Comparison of ENCODE assay signal across 8 mouse cellular contexts in the genomic region with DNA sequence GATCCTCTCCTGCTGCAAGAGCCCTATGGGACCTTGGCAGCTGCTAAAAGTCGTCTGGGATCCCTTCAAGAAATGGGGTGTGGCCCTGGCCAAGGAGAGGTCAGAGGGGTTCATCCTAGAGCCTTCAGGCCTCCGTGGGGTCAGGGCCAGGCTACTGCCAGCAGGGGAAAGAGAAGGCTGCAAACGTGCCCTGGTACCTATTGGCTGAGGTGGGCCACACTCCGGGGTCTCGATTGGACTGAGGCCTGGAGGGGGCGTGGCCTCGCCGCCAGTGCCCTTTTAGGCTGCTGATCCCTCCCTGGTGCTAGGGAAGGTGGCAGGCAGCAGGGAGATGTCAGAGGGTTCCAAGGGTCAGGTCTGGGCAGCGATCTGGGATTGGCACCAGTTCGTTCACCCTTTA. TPM values are rescaled to one million over a fixed set of nuclear protein-coding genes. Genes with fewer than 3 reads are reported as not detected.
DNase-seq lines count a peak whose midpoint lies in the region; ATAC-seq lines count a peak whose summit lies in the region.
"Not testable (repeated sequence)": the region's sequence is repeated elsewhere in the genome, so short reads cannot be mapped to it uniquely, and the experiment has no call there.

No protein-coding gene starts in this region.

- not testable (repeated sequence) for H3K27ac ChIP-seq in embryonic facial prominence, embryonic 11.5 days (replicated peaks; ENCODE audit: low read depth, low read length); forebrain, embryonic 15.5 days (replicated peaks); hindbrain, embryonic 10.5 days; intestine, embryonic 15.5 days; lung, embryonic 15.5 days; midbrain, embryonic 16.5 days (ENCODE audit: low read length)

- not testable (repeated sequence) for H3K9ac ChIP-seq in embryonic facial prominence, embryonic 11.5 days (replicated peaks; ENCODE audit: low read length); forebrain, embryonic 15.5 days (replicated peaks); intestine, embryonic 15.5 days; lung, embryonic 15.5 days; midbrain, embryonic 16.5 days (ENCODE audit: low read depth, low read length)

- peak; percentile 5 for DNase-seq in MN1 (ENCODE audit: low spot score)
- DNase-seq in embryonic facial prominence, embryonic 11.5 days (ENCODE audit: low spot score), result peak; percentile 1
- not testable (repeated sequence) for DNase-seq in hindbrain, embryonic 10.5 days (ENCODE audit: low spot score)
- DNase-seq in retina, postnatal 1 day, result peak; percentile 26

- H3K36me3 ChIP-seq in embryonic facial prominence, embryonic 11.5 days (replicated peaks; ENCODE audit: control insufficient read depth, insufficient read depth, low read depth, low read length); forebrain, embryonic 15.5 days; hindbrain, embryonic 10.5 days; intestine, embryonic 15.5 days; lung, embryonic 15.5 days; midbrain, embryonic 16.5 days (ENCODE audit: control insufficient read depth, insufficient read depth, low read length): not testable (repeated sequence)

- not testable (repeated sequence) for H3K4me2 ChIP-seq in embryonic facial prominence, embryonic 11.5 days (ENCODE audit: low read depth, low read length); forebrain, embryonic 15.5 days (replicated peaks); intestine, embryonic 15.5 days (replicated peaks); lung, embryonic 15.5 days
- H3K4me2 ChIP-seq in midbrain, embryonic 16.5 days (ENCODE audit: low read length), result peak overlapping the region; percentile 12; the same call in 1 of the 2 replicates

- H3K4me1 ChIP-seq in embryonic facial prominence, embryonic 11.5 days (ENCODE audit: control insufficient read depth, insufficient read depth, low read length); forebrain, embryonic 15.5 days; hindbrain, embryonic 10.5 days (replicated peaks); intestine, embryonic 15.5 days (replicated peaks); lung, embryonic 15.5 days; midbrain, embryonic 16.5 days (ENCODE audit: control insufficient read depth, insufficient read depth, low read length): not testable (repeated sequence)

- peak; percentile 70; the same call in 1 of the 2 replicates for ATAC-seq in embryonic facial prominence, embryonic 11.5 days (replicated peaks; ENCODE audit: insufficient number of reproducible peaks, low FRiP score, low TSS enrichment, low read depth)
- ATAC-seq in forebrain, embryonic 15.5 days (replicated peaks), result peak; percentile 45; the same call in 1 of the 2 replicates
- 0 out of 2 replicates have a peak, but pooled peaks have one; percentile 12 for ATAC-seq in intestine, embryonic 15.5 days
- ATAC-seq in lung, embryonic 15.5 days (ENCODE audit: borderline replicate concordance, extremely low read depth, low FRiP score, low TSS enrichment), result peak; percentile 49; the same call in 1 of the 2 replicates
- ATAC-seq in midbrain, embryonic 16.5 days, result peak; percentile 72

- not testable (repeated sequence) for H3K4me3 ChIP-seq in embryonic facial prominence, embryonic 11.5 days (ENCODE audit: low read depth, low read length); forebrain, embryonic 15.5 days; intestine, embryonic 15.5 days (replicated peaks); lung, embryonic 15.5 days; midbrain, embryonic 16.5 days (ENCODE audit: low read depth, low read length)
- peak overlapping the region; percentile 24; the same call in 1 of the 2 replicates for H3K4me3 ChIP-seq in hindbrain, embryonic 10.5 days

- H3K9me3 ChIP-seq in embryonic facial prominence, embryonic 11.5 days (replicated peaks; ENCODE audit: control insufficient read depth, low read length); forebrain, embryonic 15.5 days; hindbrain, embryonic 10.5 days; intestine, embryonic 15.5 days; lung, embryonic 15.5 days; midbrain, embryonic 16.5 days (replicated peaks; ENCODE audit: control insufficient read depth, low read length, poor library complexity, severe bottlenecking): not testable (repeated sequence)

- WGBS in embryonic facial prominence, embryonic 11.5 days, result 0% methylated on average over 5 of the region's 10 CpGs
- WGBS in forebrain, embryonic 15.5 days, result 11% methylated on average over 7 of the region's 10 CpGs
- WGBS in hindbrain, embryonic 10.5 days, result 8% methylated on average over 10 of the region's 10 CpGs
- WGBS in intestine, embryonic 15.5 days, result 10% methylated on average over 9 of the region's 10 CpGs
- WGBS in lung, embryonic 15.5 days, result 7% methylated on average over 9 of the region's 10 CpGs
- WGBS in midbrain, embryonic 16.5 days, result 0% methylated on average over 5 of the region's 10 CpGs

- not testable (repeated sequence) for H3K27me3 ChIP-seq in embryonic facial prominence, embryonic 11.5 days (ENCODE audit: control insufficient read depth, insufficient read depth, low read length); forebrain, embryonic 15.5 days; hindbrain, embryonic 10.5 days (ENCODE audit: insufficient read depth, poor library complexity, severe bottlenecking); intestine, embryonic 15.5 days (replicated peaks); lung, embryonic 15.5 days; midbrain, embryonic 16.5 days (ENCODE audit: control insufficient read depth, insufficient read depth, low read depth, low read length)

RNA-seq across cellular contexts. Expression of a gene that starts 20.9 kb away (rescaled TPM):
- polyA plus RNA-seq in embryonic facial prominence, embryonic 11.5 days (2014; fragmentation: Nextera tagmentation; extraction: Ambion mirVana), result 26.9 and 27.2 TPM in 2 replicates
- polyA plus RNA-seq in forebrain, embryonic 15.5 days (2015; fragmentation: Nextera tagmentation; extraction: Ambion mirVana), result 3.0 and 4.1 TPM in 2 replicates
- 16.0 and 16.5 TPM in 2 replicates for polyA plus RNA-seq in hindbrain, embryonic 10.5 days (2016; fragmentation: Nextera tagmentation; extraction: Ambion mirVana)
- polyA plus RNA-seq in intestine, embryonic 15.5 days (2015; fragmentation: Nextera tagmentation; extraction: Ambion mirVana), result 9.1 and 10.8 TPM in 2 replicates
- polyA plus RNA-seq in lung, embryonic 15.5 days (2015; fragmentation: Nextera tagmentation; extraction: Ambion mirVana), result 11.2 and 13.0 TPM in 2 replicates
- polyA plus RNA-seq in midbrain, embryonic 16.5 days (2015; fragmentation: Nextera tagmentation; extraction: Ambion mirVana), result 1.4 and 2.2 TPM in 2 replicates

Comparison
In these comparisons a context has a peak if more than half of its experiments do, and no peak if none do; other contexts are left out.
1. ATAC-seq: peak in every context shown above with its lines; median percentile 72 in midbrain, embryonic 16.5 days; 70 in embryonic facial prominence, embryonic 11.5 days; 49 in lung, embryonic 15.5 days; 45 in forebrain, embryonic 15.5 days; 12 in intestine, embryonic 15.5 days.